Mouse (Mus musculus): Measurements from ENCODE around the gene Abcc9.
"Not testable (repeated sequence)": the region's sequence is repeated elsewhere in the genome, so short reads cannot be mapped to it uniquely, and the experiment has no call there.

Gene Abcc9

GRCm38 (mm10) chr6:142703441-142703930 lies 1.4 kb upstream of the Abcc9 start:
- DNase-seq (ENCODE audit: low read depth), result no peak

GRCm38 (mm10) chr6:142701161-142701560 lies 954 bp downstream of the Abcc9 start:
- no peak for DNase-seq (ENCODE audit: low read depth)

GRCm38 (mm10) chr6:142700753-142701152 lies 1.4 kb downstream of the Abcc9 start:
- DNase-seq (ENCODE audit: low read depth), result no peak

- no peak for DNase-seq (ENCODE audit: low read depth)
Observed at GRCm38 (mm10) chr6:142692085-142692484, 10.0 kb downstream of the Abcc9 start.

- no peak for DNase-seq (ENCODE audit: low read depth)
Observed at GRCm38 (mm10) chr6:142689673-142690072, 12.4 kb downstream of the Abcc9 start.

GRCm38 (mm10) chr6:142682985-142683691 lies 19.0 kb downstream of the Abcc9 start:
- DNase-seq (ENCODE audit: low read depth), result no peak

- no peak for DNase-seq (ENCODE audit: low read depth)
Observed at GRCm38 (mm10) chr6:142670021-142670420, 32.1 kb downstream of the Abcc9 start.

- no peak for DNase-seq (ENCODE audit: low read depth)
Observed at GRCm38 (mm10) chr6:142669343-142669742, 32.8 kb downstream of the Abcc9 start.

GRCm38 (mm10) chr6:142668831-142669230 lies 33.3 kb downstream of the Abcc9 start:
- DNase-seq (ENCODE audit: low read depth), result no peak

GRCm38 (mm10) chr6:142668419-142668766 lies 33.7 kb downstream of the Abcc9 start:
- DNase-seq (ENCODE audit: low read depth), result no peak

- DNase-seq (ENCODE audit: low read depth), result no peak
Observed at GRCm38 (mm10) chr6:142667701-142668418, 34.3 kb downstream of the Abcc9 start.

- not testable (repeated sequence) for DNase-seq (ENCODE audit: low read depth)
Observed at GRCm38 (mm10) chr6:142662056-142662455, 40.1 kb downstream of the Abcc9 start.

GRCm38 (mm10) chr6:142659038-142659437 lies 43.1 kb downstream of the Abcc9 start:
- peak; percentile 23 for DNase-seq (ENCODE audit: low read depth)

- no peak for DNase-seq (ENCODE audit: low read depth)
Observed at GRCm38 (mm10) chr6:142654561-142654960, 47.6 kb downstream of the Abcc9 start.

GRCm38 (mm10) chr6:142652175-142652574 lies 49.9 kb downstream of the Abcc9 start:
- DNase-seq (ENCODE audit: low read depth), result no peak

- no peak for DNase-seq (ENCODE audit: low read depth)
Observed at GRCm38 (mm10) chr6:142649331-142649730, 52.8 kb downstream of the Abcc9 start.

GRCm38 (mm10) chr6:142645474-142645873 lies 56.6 kb downstream of the Abcc9 start:
- no peak for DNase-seq (ENCODE audit: low read depth)

- no peak for DNase-seq (ENCODE audit: low read depth)
Observed at GRCm38 (mm10) chr6:142639301-142639700, 62.8 kb downstream of the Abcc9 start.

GRCm38 (mm10) chr6:142635654-142636053 lies 66.5 kb downstream of the Abcc9 start:
- no peak for DNase-seq (ENCODE audit: low read depth)

- DNase-seq (ENCODE audit: low read depth), result no peak
Observed at GRCm38 (mm10) chr6:142635185-142635583, 66.9 kb downstream of the Abcc9 start.

- no peak for DNase-seq (ENCODE audit: low read depth)
Observed at GRCm38 (mm10) chr6:142634530-142635184, 67.5 kb downstream of the Abcc9 start.

GRCm38 (mm10) chr6:142623351-142623750 lies 78.8 kb downstream of the Abcc9 start:
- no peak for DNase-seq (ENCODE audit: low read depth)

GRCm38 (mm10) chr6:142616659-142617058 lies 85.5 kb downstream of the Abcc9 start:
- no peak for DNase-seq (ENCODE audit: low read depth)
